Mouse (Mus musculus) testis, adult 2 months (tissue): ENCODE data around the gene Arap1.

Source experiments
- CTCF ChIP-seq: fragments of 200-500 bp; IDR thresholded peaks from 2 replicates; pipeline ENCODE4 v1.5.1; 2012; ENCODE audit warnings: low read depth, mild to moderate bottlenecking, inconsistent platforms, low read length, moderate library complexity; ENCODE audit not compliant: control insufficient read depth, insufficient read depth, insufficient replicate concordance
- POLR2A ChIP-seq: fragments of 200-500 bp; IDR thresholded peaks from 2 replicates; pipeline ENCODE4 v1.6.1; 2012; ENCODE audit warnings: low read depth, mild to moderate bottlenecking, inconsistent platforms, low read length, moderate library complexity; ENCODE audit not compliant: control insufficient read depth

GRCm38 (mm10) chr7:101379732-101380131, 31.9 kb downstream of the Arap1 start:
- TF ChIP-seq CTCF, result no peak
- no peak for TF ChIP-seq POLR2A
